Mouse (Mus musculus) cerebellum, adult 2 months (tissue): ENCODE measurements around the gene Nhlrc4. TPM values are rescaled to one million over a fixed set of nuclear protein-coding genes. Genes with fewer than 3 reads are reported as not detected.

Source experiments
- DNase-seq, 2 experiments: peaks; one replicate each; pipeline ENCODE4 v3.0.0; 2021
- H3K27ac ChIP-seq: fragments of 200-500 bp; 2 replicates; pipeline ENCODE4 v1.5.1; 2012; ENCODE audit warnings: low read length, control low read depth, inconsistent platforms; ENCODE audit not compliant: insufficient read depth
- H3K27me3 ChIP-seq: fragments of 200-500 bp; 2 replicates; pipeline ENCODE4 v1.6.1; 2012; ENCODE audit warnings: inconsistent platforms, mild to moderate bottlenecking, low read length, moderate library complexity; ENCODE audit not compliant: control insufficient read depth, insufficient read depth
- H3K4me1 ChIP-seq: fragments of 200-500 bp; 2 replicates; pipeline ENCODE4 v1.6.1; 2011; ENCODE audit warnings: low read length; ENCODE audit not compliant: control insufficient read depth, insufficient read depth
- H3K4me3 ChIP-seq: fragments of 200-500 bp; replicated peaks from 2 replicates; pipeline ENCODE3; 2011; ENCODE audit warnings: mild to moderate bottlenecking, low read depth, low read length, control low read depth; ENCODE audit not compliant: insufficient read depth
- CTCF ChIP-seq: fragments of 200-500 bp; IDR thresholded peaks from 2 replicates; pipeline ENCODE4 v1.5.1; 2011; ENCODE audit warnings: low read depth, mild to moderate bottlenecking, control low read depth, low read length, moderate library complexity, borderline replicate concordance; ENCODE audit not compliant: insufficient read depth
- POLR2A ChIP-seq: fragments of 200-500 bp; IDR thresholded peaks from 2 replicates; pipeline ENCODE4 v1.6.1; 2011; ENCODE audit warnings: low read length, control low read depth, borderline replicate concordance; ENCODE audit not compliant: insufficient read depth
- WGBS: fragments of 180-500 bp; shearing (Covaris S2); methylation state at CpG from one replicate; pipeline ENCODE4 v1.1.7; 2018; 5-methylcytosine and 5-hydroxymethylcytosine counted together
- polyA plus RNA-seq: library from polyadenylated mRNA; depleted of rRNA; stranded (reverse); fragments of >200 nt; gene quantifications from 2 replicates; pipeline ENCODE4 v1.2.3, GENCODE M21; 2012; rRNA removed

Gene Nhlrc4
- polyA plus RNA-seq, 1 experiment: 2.5 TPM

- peaks cover 25% of the 10 kb centered on the region for H3K4me1 ChIP-seq
- 18% methylated on average over 12 of the region's 12 CpGs for WGBS
- no peak overlapping the region for H3K4me3 ChIP-seq
- no peaks in the 10 kb centered on the region for H3K27me3 ChIP-seq
- TF ChIP-seq POLR2A: no peak
- no peak for TF ChIP-seq CTCF
- DNase-seq: peak in 1 of 2 experiments; percentile 35
- peak overlapping the region; percentile 41 for H3K27ac ChIP-seq
These were observed 48.9 kb downstream of the Nhlrc4 start for GRCm38 (mm10) chr17:25895891-25896290.

GRCm38 (mm10) chr17:25895415-25895814, 49.3 kb downstream of the Nhlrc4 start:
- no peaks in the 10 kb centered on the region for H3K27me3 ChIP-seq
- 22% methylated on average over 2 of the region's 2 CpGs for WGBS
- peaks cover 25% of the 10 kb centered on the region for H3K4me1 ChIP-seq
- DNase-seq: no peak
- no peak overlapping the region for H3K4me3 ChIP-seq
- no peak for TF ChIP-seq CTCF
- TF ChIP-seq POLR2A: no peak
- peak overlapping the region; percentile 41 for H3K27ac ChIP-seq

GRCm38 (mm10) chr17:25893975-25894617, 50.7 kb downstream of the Nhlrc4 start:
- no peaks in the 10 kb centered on the region for H3K27me3 ChIP-seq
- no peak overlapping the region for H3K4me3 ChIP-seq
- 34% methylated on average over 2 of the region's 2 CpGs for WGBS
- 0 out of 2 replicates have a peak overlapping the region, but pooled peaks have one; percentile 14 for H3K27ac ChIP-seq
- peak; percentile 82 to 83 for DNase-seq
- H3K4me1 ChIP-seq: peaks cover 25% of the 10 kb centered on the region
- TF ChIP-seq CTCF (peak; percentile 98), POLR2A (no peak)

Other genes with a start within 250 kb of the Nhlrc4 start
- gene Gng13, start 227.8 kb downstream of the Nhlrc4 start, polyA plus RNA-seq: 489 and 519 TPM in 2 replicates
- gene Chtf18, start 217.5 kb downstream of the Nhlrc4 start, polyA plus RNA-seq: 3.7 and 4.1 TPM in 2 replicates
- 96.4 and 97.4 TPM in 2 replicates for gene Rpusd1, start 217.3 kb downstream of the Nhlrc4 start, polyA plus RNA-seq
- gene Mslnl, start 208.9 kb downstream of the Nhlrc4 start, polyA plus RNA-seq: 0.73 and 1.1 TPM in 2 replicates
- 0.21 and 0.38 TPM in 2 replicates for gene Msln, start 190.6 kb downstream of the Nhlrc4 start, polyA plus RNA-seq
- 43.5 and 45.5 TPM in 2 replicates for gene Narfl, start 171.2 kb downstream of the Nhlrc4 start, polyA plus RNA-seq
- 340 and 348 TPM in 2 replicates for gene Haghl, start 159.3 kb downstream of the Nhlrc4 start, polyA plus RNA-seq
- 0.47 and 0.79 TPM in 2 replicates for gene Ccdc78, start 158.4 kb downstream of the Nhlrc4 start, polyA plus RNA-seq
- 167 and 178 TPM in 2 replicates for gene Fam173a, start 152.1 kb downstream of the Nhlrc4 start, polyA plus RNA-seq
- 3.3 and 5.0 TPM in 2 replicates for gene AC134908.4, start 149.3 kb downstream of the Nhlrc4 start, polyA plus RNA-seq
- 534 and 542 TPM in 2 replicates for gene Metrn, start 147.8 kb downstream of the Nhlrc4 start, polyA plus RNA-seq
- gene Fbxl16, start 135.9 kb downstream of the Nhlrc4 start, polyA plus RNA-seq: 187 and 207 TPM in 2 replicates
- gene Wdr24, start 121.3 kb downstream of the Nhlrc4 start, polyA plus RNA-seq: 32.8 and 34.2 TPM in 2 replicates
- gene Jmjd8, start 116.1 kb downstream of the Nhlrc4 start, polyA plus RNA-seq: 65.8 and 75.2 TPM in 2 replicates
- 326 and 333 TPM in 2 replicates for gene Stub1, start 111.6 kb downstream of the Nhlrc4 start, polyA plus RNA-seq
- 111 and 119 TPM in 2 replicates for gene Rhbdl1, start 107.7 kb downstream of the Nhlrc4 start, polyA plus RNA-seq
- gene Gm20683, start 103.2 kb downstream of the Nhlrc4 start, polyA plus RNA-seq: 42.9 and 45.9 TPM in 2 replicates
- gene Rhot2, start 100.1 kb downstream of the Nhlrc4 start, polyA plus RNA-seq: 105 and 121 TPM in 2 replicates
- gene Wdr90, start 83.5 kb downstream of the Nhlrc4 start, polyA plus RNA-seq: 21.6 and 26.9 TPM in 2 replicates
- gene Mcrip2, start 76.2 kb downstream of the Nhlrc4 start, polyA plus RNA-seq: 31.9 and 34.1 TPM in 2 replicates
- 110 and 116 TPM in 2 replicates for gene Mettl26, start 69.9 kb downstream of the Nhlrc4 start, polyA plus RNA-seq
- gene Wfikkn1, start 64.1 kb downstream of the Nhlrc4 start, polyA plus RNA-seq: 0.95 and 1.1 TPM in 2 replicates
- 70.0 and 74.6 TPM in 2 replicates for gene Rab40c, start 25.2 kb downstream of the Nhlrc4 start, polyA plus RNA-seq
- 170 and 191 TPM in 2 replicates for gene Pigq, start within 50 bp of the Nhlrc4 start, polyA plus RNA-seq
- 13.4 and 14.0 TPM in 2 replicates for gene A930017K11Rik, start 7.6 kb upstream of the Nhlrc4 start, polyA plus RNA-seq
- 88.7 and 92.8 TPM in 2 replicates for gene Capn15, start 40.8 kb upstream of the Nhlrc4 start, polyA plus RNA-seq
- 81.8 and 82.9 TPM in 2 replicates for gene Rab11fip3, start 124.6 kb upstream of the Nhlrc4 start, polyA plus RNA-seq
- 39.5 and 41.3 TPM in 2 replicates for gene Decr2, start 145.4 kb upstream of the Nhlrc4 start, polyA plus RNA-seq
- 6.2 and 6.7 TPM in 2 replicates for gene Nme4, start 150.6 kb upstream of the Nhlrc4 start, polyA plus RNA-seq
- 41.0 and 48.2 TPM in 2 replicates for gene Tmem8, start 168.3 kb upstream of the Nhlrc4 start, polyA plus RNA-seq
- gene Mrpl28, start 178.5 kb upstream of the Nhlrc4 start, polyA plus RNA-seq: 114 and 118 TPM in 2 replicates
- gene Axin1, start 193.7 kb upstream of the Nhlrc4 start, polyA plus RNA-seq: 21.3 and 22.8 TPM in 2 replicates